Mouse (Mus musculus) heart, adult 10 weeks (tissue): ENCODE data around the gene Nupl1. TPM values are rescaled to one million over a fixed set of nuclear protein-coding genes. Genes with fewer than 3 reads are reported as not detected.

ENCODE experiments used
- polyA plus RNA-seq: library from polyadenylated mRNA; stranded (reverse); fragments of 350-450 nt; fragmentation: Illumina TruSeq; extraction: RNeasy Lipid Tissue Mini Kit (QIAGEN cat#74804); gene quantifications from one replicate; pipeline ENCODE4 v1.2.3, GENCODE M21; 2014; ENCODE audit warnings: low read depth, low replicate concordance

The Nupl1 gene
- not detected for polyA plus RNA-seq

GRCm38 (mm10) chr14:60251281-60252003 lies at the start of gene Nupl1, which contains the start of gene Gm49336:
Nupl1 (minus strand) TSS chr14:60251431.
Gm49336 (minus strand) TSS chr14:60251507.

GRCm38 (mm10) chr14:60264990-60265876 lies 14.0 kb upstream of the Nupl1 start, which contains the start of gene Mtmr6:
Mtmr6 (plus strand) TSS chr14:60265228.

GRCm38 (mm10) chr14:60196884-60197283 lies 54.3 kb downstream of the Nupl1 start, which contains the start of gene Atp8a2:
Atp8a2 (minus strand) TSS chr14:60197179.

Other genes starting within 250 kb of the Nupl1 start
- 3.1 TPM for gene Atp8a2, start 54.3 kb downstream of the Nupl1 start, polyA plus RNA-seq
- 22.9 TPM for gene Gm49336, start 76 bp upstream of the Nupl1 start, polyA plus RNA-seq
- gene Mtmr6, start 13.8 kb upstream of the Nupl1 start, polyA plus RNA-seq: 32.5 TPM
- not detected for gene Amer2, start 121.8 kb upstream of the Nupl1 start, polyA plus RNA-seq